Mouse (Mus musculus) liver, embryonic 14.5 days (tissue): ENCODE data around the gene Il10ra.

Experiments used
- CTCF ChIP-seq: IDR thresholded peaks from 2 replicates; pipeline ENCODE4 v1.5.1; 2016; ENCODE audit warnings: antibody characterized with exemption, low read depth, control low read depth
- EP300 ChIP-seq: IDR thresholded peaks from 2 replicates; pipeline ENCODE4 v1.6.1; 2016; ENCODE audit warnings: antibody characterized with exemption, low read depth

GRCm38 (mm10) chr9:45261466-45261865, 7.5 kb downstream of the Il10ra start:
- no peak for TF ChIP-seq EP300
- no peak for TF ChIP-seq CTCF
